Mouse (Mus musculus) erythroblast, embryonic 14.5 days (primary cell): Measurements from ENCODE around the gene Bhlhe41.

ENCODE experiments used
- GATA1 ChIP-seq: IDR thresholded peaks from 2 replicates; pipeline ENCODE4 v1.6.1; 2012; ENCODE audit warnings: low read length, inconsistent platforms, mixed read lengths
- TAL1 ChIP-seq: IDR thresholded peaks from 3 replicates; pipeline ENCODE4 v1.6.1; 2012; ENCODE audit warnings: low read length, inconsistent platforms, mixed read lengths

- no peak for TF ChIP-seq GATA1
- TF ChIP-seq TAL1: no peak
Measured at GRCm38 (mm10) chr6:145815200-145815599, 50.2 kb downstream of the Bhlhe41 start.
